Mouse (Mus musculus): Measurements from ENCODE around the gene Gm6760.

Gene Gm6760

DNA sequence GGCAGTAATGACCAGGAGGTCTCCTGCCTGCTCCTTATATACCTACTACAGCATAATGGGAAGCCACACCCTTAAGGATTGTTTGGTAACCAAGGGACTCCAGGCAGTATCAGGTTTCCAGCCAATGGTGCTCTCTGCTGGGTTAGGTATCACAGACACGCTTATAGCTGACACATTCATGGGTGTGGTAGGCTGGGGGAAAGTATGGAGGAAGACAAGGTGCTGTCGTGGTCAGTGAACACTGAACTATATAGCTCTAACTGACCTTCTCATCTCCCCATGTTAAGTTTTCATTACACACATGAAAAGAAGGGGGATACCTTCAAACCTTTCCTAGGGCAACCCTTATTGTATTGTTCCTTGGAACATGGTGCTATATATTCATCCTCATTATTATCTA, at the start of gene Gm6760:
Gene Gm6760 (minus strand): TSS at position 101 of the 400 bp plus-strand sequence.
- DNase-seq (ENCODE audit: low spot score in 2 of 2): no peak

DNA sequence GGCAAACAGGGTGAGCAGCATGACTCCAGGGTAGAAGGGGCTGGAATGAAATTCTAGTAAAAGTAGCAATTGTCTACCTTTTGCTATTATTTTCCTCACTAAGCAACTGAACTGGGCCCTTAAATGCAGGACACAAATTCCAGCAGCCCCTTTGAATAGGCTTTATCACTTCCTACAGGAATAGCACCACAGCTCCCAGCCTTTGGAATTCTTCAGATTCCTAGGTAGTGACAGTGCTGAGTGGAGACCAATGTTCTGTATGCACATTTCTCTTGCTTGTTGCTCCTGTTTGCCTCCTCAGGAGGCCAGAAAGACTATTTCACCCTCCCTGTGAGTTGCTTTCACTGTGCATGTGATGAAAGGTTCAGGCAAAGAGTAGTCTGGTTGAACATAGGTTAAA, 29.2 kb upstream of the Gm6760 start:
- no peak for DNase-seq (ENCODE audit: low spot score in 2 of 2)

DNA sequence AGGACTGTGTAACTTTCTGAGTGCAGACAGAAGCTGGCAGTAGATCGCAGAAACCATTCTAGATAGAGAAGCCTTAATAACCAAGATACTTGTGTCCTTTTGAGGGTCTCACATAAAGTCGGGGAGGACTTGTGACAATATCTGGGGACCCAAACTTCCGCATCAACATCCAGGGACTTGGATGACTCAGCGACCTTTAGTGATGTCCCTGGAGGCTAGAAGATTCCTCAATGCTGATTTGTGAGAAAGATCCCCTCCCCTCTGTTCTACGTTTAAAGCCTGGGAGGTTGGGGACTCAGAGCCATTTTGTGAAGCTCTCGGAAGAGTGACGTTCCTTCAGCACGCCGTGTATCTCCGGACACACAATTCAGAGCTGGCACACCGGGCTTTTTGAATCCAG, 21.2 kb upstream of the Gm6760 start, which contains the start of gene 3830417A13Rik:
Gene 3830417A13Rik (plus strand): TSS at position 301 of the 400 bp plus-strand sequence.
- DNase-seq (ENCODE audit: low spot score in 2 of 2): no peak
